15 mouse cellular contexts compared by ENCODE assay signal in the genomic region with DNA sequence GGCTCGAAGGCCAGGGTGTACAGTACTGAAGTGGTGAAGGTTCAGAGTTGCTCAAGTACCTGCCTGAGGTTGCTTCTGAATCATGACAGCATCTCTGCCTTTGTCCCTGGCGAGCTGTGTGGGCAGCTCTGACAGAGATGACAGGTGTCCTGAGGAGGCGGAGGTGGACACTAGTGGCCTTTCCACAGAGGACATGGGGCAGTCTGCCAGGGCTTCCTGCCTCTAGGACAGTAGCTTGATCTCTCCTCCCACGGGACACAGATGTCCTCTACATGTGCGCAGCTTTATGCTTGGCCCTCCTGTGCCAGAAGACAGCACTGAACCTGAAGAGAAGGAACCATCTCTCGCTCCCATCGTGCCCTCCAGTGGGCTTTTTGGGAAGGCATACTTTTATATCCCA. TPM values are rescaled to one million over a fixed set of nuclear protein-coding genes. Genes with fewer than 3 reads are reported as not detected.
DNase-seq lines count a peak whose midpoint lies in the region; ATAC-seq and TF ChIP-seq lines count a peak whose summit lies in the region.
"Had no signal": no experiment of that assay in that cellular context is flagged by ENCODE, and none has a peak within 500 bp of the region (broad histone marks: within the 10 kb centered on the region; RNA-seq: fewer than 3 reads in every experiment).

No protein-coding gene starts in this region.

- intact Hi-C loops in heart, postnatal 25 days (cut with DNase I): no loop called here

- TF ChIP-seq EP300 in lung, postnatal 0 days (IDR thresholded peaks at IDR 0.05): no peak

- no peak for ATAC-seq in lung, postnatal 0 days
- ATAC-seq: forebrain, embryonic 13.5 days; liver, embryonic 12.5 days had no signal

- H3K4me2 ChIP-seq in lung, postnatal 0 days (replicated peaks; ENCODE audit: low read depth, low read length): no peak overlapping the region
- H3K4me2 ChIP-seq: embryonic facial prominence, embryonic 13.5 days; forebrain, embryonic 13.5 days; liver, embryonic 12.5 days; midbrain, embryonic 12.5 days had no signal

- no peak overlapping the region for H3K27ac ChIP-seq in lung, postnatal 0 days (ENCODE audit: low read length)
- H3K27ac ChIP-seq: embryonic facial prominence, embryonic 13.5 days; forebrain, embryonic 13.5 days; liver, embryonic 12.5 days; midbrain, embryonic 12.5 days had no signal

- TF ChIP-seq CTCF in lung, postnatal 0 days (IDR thresholded peaks at IDR 0.05): no peak

- H3K4me1 ChIP-seq in lung, postnatal 0 days (ENCODE audit: insufficient read depth, low read depth, low read length): no peaks in the 10 kb centered on the region
- H3K4me1 ChIP-seq: liver, embryonic 12.5 days had no signal

- no peak overlapping the region for H3K4me3 ChIP-seq in lung, postnatal 0 days (ENCODE audit: low read depth, low read length)
- H3K4me3 ChIP-seq: embryonic facial prominence, embryonic 13.5 days; forebrain, embryonic 13.5 days; liver, embryonic 12.5 days; midbrain, embryonic 12.5 days had no signal

- H3K27me3 ChIP-seq in lung, postnatal 0 days (replicated peaks; ENCODE audit: insufficient read depth, low read length): peaks cover 9% of the 10 kb centered on the region; the same call in 1 of the 2 replicates
- H3K27me3 ChIP-seq: embryonic facial prominence, embryonic 13.5 days; forebrain, embryonic 13.5 days had no signal

- H3K9me3 ChIP-seq in lung, postnatal 0 days (ENCODE audit: low read length): no peaks in the 10 kb centered on the region
- H3K9me3 ChIP-seq: embryonic facial prominence, embryonic 13.5 days; forebrain, embryonic 13.5 days; liver, embryonic 12.5 days; midbrain, embryonic 12.5 days had no signal

- WGBS in lung, postnatal 0 days: 67% methylated on average over 7 of the region's 7 CpGs

- H3K9ac ChIP-seq in lung, postnatal 0 days (replicated peaks; ENCODE audit: low read depth): no peak overlapping the region
- H3K9ac ChIP-seq: embryonic facial prominence, embryonic 13.5 days; forebrain, embryonic 13.5 days; liver, embryonic 12.5 days; midbrain, embryonic 12.5 days had no signal

- peak; percentile 63 for DNase-seq in adrenal gland, adult 2 months
- no peak for DNase-seq in adrenal gland, postnatal 4 days (ENCODE audit: low spot score in 2 of 2)
- peak; percentile 33 for DNase-seq in lung, postnatal 10 days
- no peak for DNase-seq in lung, postnatal 0 days (ENCODE audit: low spot score)
- DNase-seq in kidney, adult 8-10 months: peak; percentile 45 to 52
- DNase-seq in thymus, postnatal 36 days: no peak
- DNase-seq in urinary bladder, postnatal 14 days (ENCODE audit: low spot score): no peak
- no peak for DNase-seq in heart, postnatal 25 days (ENCODE audit: low spot score)
- DNase-seq: heart, postnatal 10 days; lung, postnatal 36 days had no signal

- H3K36me3 ChIP-seq in lung, postnatal 0 days (ENCODE audit: insufficient read depth, low read length): no peaks in the 10 kb centered on the region
- H3K36me3 ChIP-seq: embryonic facial prominence, embryonic 13.5 days; liver, embryonic 12.5 days; midbrain, embryonic 12.5 days had no signal

RNA-seq across cellular contexts. Expression of a gene that starts 19.2 kb away (rescaled TPM):
- total RNA-seq in adrenal gland, adult 2 months (2021): 100 to 1,000 TPM in 1 of 2 experiments, 10 to 100 TPM in 1; 98.5 to 118 TPM
- polyA plus RNA-seq in adrenal gland, adult 2 months (2012; rRNA removed): 107 and 149 TPM in 2 replicates
- 10 to 100 TPM; 52.7 to 59.3 TPM for total RNA-seq in adrenal gland, postnatal 4 days (2021)
- 16.3 and 16.6 TPM in 2 replicates for polyA plus RNA-seq in lung, postnatal 0 days (2015; fragmentation: Nextera tagmentation; extraction: Ambion mirVana)
- total RNA-seq in heart, postnatal 25 days (2021): 10 to 100 TPM; 11.5 to 16.7 TPM

RNA-seq across cellular contexts. Expression of a gene that starts 31.9 kb away (rescaled TPM):
- total RNA-seq in adrenal gland, adult 2 months (2021): 10 to 100 TPM; 41.2 to 55.9 TPM
- polyA plus RNA-seq in adrenal gland, adult 2 months (2012; rRNA removed): 104 and 124 TPM in 2 replicates
- 10 to 100 TPM; 46.4 to 48.9 TPM for total RNA-seq in adrenal gland, postnatal 4 days (2021)
- polyA plus RNA-seq in lung, postnatal 0 days (2015; fragmentation: Nextera tagmentation; extraction: Ambion mirVana): 31.0 and 33.0 TPM in 2 replicates
- 10 to 100 TPM; 35.4 to 36.4 TPM for total RNA-seq in heart, postnatal 25 days (2021)

RNA-seq across cellular contexts. Expression of a gene that starts 44.1 kb away (rescaled TPM):
- total RNA-seq in adrenal gland, adult 2 months (2021): 1 to 10 TPM in 1 of 2 experiments, under 1 TPM in 1; 0.61 to 1.4 TPM
- polyA plus RNA-seq in adrenal gland, adult 2 months (2012; rRNA removed): 0.95 and 1.7 TPM in 2 replicates
- total RNA-seq in adrenal gland, postnatal 4 days (2021): 1 to 10 TPM; 1.6 to 2.3 TPM
- polyA plus RNA-seq in lung, postnatal 0 days (2015; fragmentation: Nextera tagmentation; extraction: Ambion mirVana): 3.9 and 6.5 TPM in 2 replicates
- not detected for total RNA-seq in heart, postnatal 25 days (2021)
- total RNA-seq: common myeloid progenitor, adult 5-6 weeks; heart, postnatal 10 days had no signal
- polyA plus RNA-seq: liver, embryonic 12.5 days had no signal

Comparison
In these comparisons a context has a peak if more than half of its experiments do, and no peak if none do; other contexts are left out.
1. DNase-seq: peak in adrenal gland, adult 2 months (single experiment), lung, postnatal 10 days (single experiment) and kidney, adult 8-10 months (2 of 2); none in adrenal gland, postnatal 4 days (0 of 2), lung, postnatal 0 days (single experiment), thymus, postnatal 36 days (0 of 2), urinary bladder, postnatal 14 days (single experiment) and heart, postnatal 25 days (single experiment).